In the genomic region with DNA sequence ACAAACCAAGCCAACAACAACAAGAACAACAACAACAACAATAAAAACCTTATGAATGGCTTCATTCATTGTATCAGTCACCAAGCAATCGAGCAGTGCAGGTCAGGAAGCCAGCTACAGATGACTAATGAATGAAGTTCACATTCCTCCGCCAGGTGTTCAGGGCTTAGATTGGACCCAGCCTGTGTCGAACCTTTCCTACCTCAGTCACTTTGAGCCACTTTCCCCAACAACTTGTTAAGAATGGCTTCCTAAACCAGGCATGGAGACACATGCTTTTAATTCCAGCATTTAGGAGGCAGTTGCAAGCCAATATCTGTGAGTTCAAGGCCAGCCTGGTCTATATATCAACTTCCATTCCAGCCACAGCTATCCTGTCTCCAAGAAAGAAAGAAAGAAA, we compare ENCODE assay signal across 24 mouse cellular contexts.
"Had no signal": no experiment of that assay in that cellular context is flagged by ENCODE, and none has a peak within 500 bp of the region (broad histone marks: within the 10 kb centered on the region; RNA-seq: fewer than 3 reads in every experiment).

No protein-coding gene starts in this region.

- H3K36me3 ChIP-seq: heart, embryonic 10.5 days; heart, embryonic 12.5 days; heart, embryonic 13.5 days; heart, embryonic 15.5 days; hindbrain, embryonic 10.5 days; hindbrain, embryonic 12.5 days; hindbrain, embryonic 13.5 days; hindbrain, embryonic 15.5 days; kidney, embryonic 15.5 days had no signal

- H3K27ac ChIP-seq: heart, embryonic 10.5 days; heart, embryonic 13.5 days; heart, embryonic 15.5 days; hindbrain, embryonic 10.5 days; hindbrain, embryonic 12.5 days; hindbrain, embryonic 13.5 days; hindbrain, embryonic 14.5 days; hindbrain, embryonic 15.5 days; hindbrain, postnatal 0 days; layer of hippocampus, adult 2 months; left cerebral cortex, adult 2 months had no signal

- H3K9me3 ChIP-seq: heart, embryonic 10.5 days; heart, embryonic 12.5 days; heart, embryonic 13.5 days; heart, embryonic 15.5 days; hindbrain, embryonic 10.5 days; hindbrain, embryonic 12.5 days; hindbrain, embryonic 13.5 days; hindbrain, embryonic 15.5 days; kidney, embryonic 15.5 days had no signal

- H3K4me2 ChIP-seq: heart, embryonic 11.5 days; heart, embryonic 12.5 days; heart, embryonic 13.5 days; heart, embryonic 15.5 days; hindbrain, embryonic 12.5 days; hindbrain, embryonic 13.5 days; hindbrain, embryonic 14.5 days; hindbrain, embryonic 15.5 days; kidney, embryonic 15.5 days had no signal

- H3K4me3 ChIP-seq: heart, embryonic 10.5 days; heart, embryonic 12.5 days; heart, embryonic 13.5 days; heart, embryonic 15.5 days; hindbrain, embryonic 10.5 days; hindbrain, embryonic 12.5 days; hindbrain, embryonic 13.5 days; hindbrain, embryonic 15.5 days; kidney, embryonic 15.5 days; layer of hippocampus, adult 2 months; left cerebral cortex, adult 2 months had no signal

- DNase-seq: heart, postnatal 10 days; heart, postnatal 14 days; heart, postnatal 36 days; heart, postnatal 4 days; layer of hippocampus, adult 9-11 months; layer of hippocampus, postnatal 36 days had no signal

- ATAC-seq: hindbrain, embryonic 16.5 days; hindbrain, postnatal 0 days; inflammation-experienced regulatory T-cells, adult 6 months; intestine, embryonic 16.5 days; intestine, postnatal 0 days had no signal

- H3K9ac ChIP-seq: heart, embryonic 12.5 days; heart, embryonic 13.5 days; heart, embryonic 15.5 days; hindbrain, embryonic 12.5 days; hindbrain, embryonic 13.5 days; hindbrain, embryonic 14.5 days; hindbrain, embryonic 15.5 days; kidney, embryonic 15.5 days had no signal
